In the genomic region with DNA sequence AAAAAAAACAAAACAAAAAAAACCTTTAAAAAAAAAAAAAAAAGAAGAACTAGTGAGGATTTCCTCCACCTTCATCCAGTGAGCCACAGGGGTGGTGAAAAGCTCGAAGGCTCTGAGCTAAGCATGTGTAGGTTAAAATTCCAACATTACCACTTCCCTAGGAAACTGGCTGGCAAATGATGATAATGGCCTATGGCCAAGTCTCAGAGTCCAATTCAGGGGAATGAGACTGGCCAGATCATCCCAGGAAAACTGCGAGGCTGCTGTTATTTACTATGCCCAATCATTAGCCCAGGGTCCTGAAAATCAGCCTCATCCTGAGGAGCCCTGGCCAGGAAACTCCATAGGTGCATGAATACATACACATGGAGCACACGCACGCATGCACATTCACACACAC, we compare ENCODE assay signal across 16 mouse cellular contexts. TPM values are rescaled to one million over a fixed set of nuclear protein-coding genes. Genes with fewer than 3 reads are reported as not detected.
DNase-seq lines count a peak whose midpoint lies in the region; ATAC-seq and TF ChIP-seq lines count a peak whose summit lies in the region.
"Had no signal": no experiment of that assay in that cellular context is flagged by ENCODE, and none has a peak within 500 bp of the region (broad histone marks: within the 10 kb centered on the region; RNA-seq: fewer than 3 reads in every experiment).

No protein-coding gene starts in this region.

- H3K27me3 ChIP-seq in liver, adult 2 months (ENCODE audit: control insufficient read depth, insufficient read depth, low read length) = no peaks in the 10 kb centered on the region
- no peaks in the 10 kb centered on the region for H3K27me3 ChIP-seq in liver, embryonic 11.5 days (replicated peaks; ENCODE audit: control insufficient read depth, insufficient read depth, low read length)
- no peaks in the 10 kb centered on the region for H3K27me3 ChIP-seq in ES-Bruce4 (ENCODE audit: control insufficient read depth, insufficient read depth, low read length, poor library complexity, severe bottlenecking)
- no peaks in the 10 kb centered on the region for H3K27me3 ChIP-seq in kidney, adult 2 months (replicated peaks; ENCODE audit: control insufficient read depth, insufficient read depth, low read length)
- H3K27me3 ChIP-seq in midbrain, embryonic 11.5 days (ENCODE audit: control insufficient read depth, insufficient read depth, low read length) = no peaks in the 10 kb centered on the region
- H3K27me3 ChIP-seq: embryonic facial prominence, embryonic 15.5 days; forebrain, embryonic 13.5 days; hindbrain, embryonic 15.5 days; limb, embryonic 12.5 days had no signal

- H3K9me3 ChIP-seq in liver, embryonic 11.5 days (ENCODE audit: control insufficient read depth, low read length) = no peaks in the 10 kb centered on the region
- no peaks in the 10 kb centered on the region for H3K9me3 ChIP-seq in ES-Bruce4 (replicated peaks; ENCODE audit: control insufficient read depth, insufficient read depth, low read length, poor library complexity, severe bottlenecking)
- no peaks in the 10 kb centered on the region for H3K9me3 ChIP-seq in midbrain, embryonic 11.5 days (ENCODE audit: control insufficient read depth, low read length)
- H3K9me3 ChIP-seq: embryonic facial prominence, embryonic 15.5 days; forebrain, embryonic 13.5 days; hindbrain, embryonic 15.5 days; limb, embryonic 12.5 days had no signal

- no peak overlapping the region for H3K4me2 ChIP-seq in liver, embryonic 11.5 days
- no peak overlapping the region for H3K4me2 ChIP-seq in midbrain, embryonic 11.5 days
- H3K4me2 ChIP-seq: embryonic facial prominence, embryonic 15.5 days; forebrain, embryonic 13.5 days; hindbrain, embryonic 15.5 days; limb, embryonic 12.5 days had no signal

- intact Hi-C loops in heart, postnatal 14 days (cut with DNase I) = no loop called here

- TF ChIP-seq EP300 in ES-Bruce4 (IDR thresholded peaks at IDR 0.05; ENCODE audit: insufficient read depth, low read depth, low read length) = no peak

- WGBS in liver, adult 2 months = 11% methylated on average over 4 of the region's 4 CpGs
- 77% methylated on average over 4 of the region's 4 CpGs for WGBS in liver, embryonic 11.5 days
- 47% methylated on average over 4 of the region's 4 CpGs for whole genome bisulfite sequencing in kidney, adult 2 months
- WGBS in midbrain, embryonic 11.5 days = 95% methylated on average over 4 of the region's 4 CpGs

- H3K4me1 ChIP-seq in liver, adult 2 months (ENCODE audit: control insufficient read depth, insufficient read depth, low read length) = peaks cover 4% of the 10 kb centered on the region
- peaks cover 45% of the 10 kb centered on the region for H3K4me1 ChIP-seq in liver, embryonic 11.5 days (replicated peaks; ENCODE audit: control insufficient read depth, insufficient read depth, low read length)
- peaks cover 13% of the 10 kb centered on the region for H3K4me1 ChIP-seq in ES-Bruce4 (ENCODE audit: control insufficient read depth, insufficient read depth, low read length)
- H3K4me1 ChIP-seq in kidney, adult 2 months (ENCODE audit: control insufficient read depth, insufficient read depth, low read length) = peaks cover 4% of the 10 kb centered on the region; the same call in 1 of the 2 replicates
- H3K4me1 ChIP-seq in midbrain, embryonic 11.5 days (ENCODE audit: control insufficient read depth, insufficient read depth, low read length) = no peaks in the 10 kb centered on the region
- H3K4me1 ChIP-seq: forebrain, embryonic 13.5 days; hindbrain, embryonic 15.5 days had no signal

- H3K9ac ChIP-seq in liver, adult 2 months (ENCODE audit: low read depth, low read length) = no peak overlapping the region
- H3K9ac ChIP-seq in liver, embryonic 11.5 days (ENCODE audit: low read depth, low read length) = no peak overlapping the region
- no peak overlapping the region for H3K9ac ChIP-seq in ES-Bruce4 (ENCODE audit: low read depth, poor library complexity, severe bottlenecking)
- no peak overlapping the region for H3K9ac ChIP-seq in midbrain, embryonic 11.5 days (ENCODE audit: low read length)
- H3K9ac ChIP-seq: embryonic facial prominence, embryonic 15.5 days; forebrain, embryonic 13.5 days; hindbrain, embryonic 15.5 days; limb, embryonic 12.5 days had no signal

- ATAC-seq in liver, embryonic 11.5 days (replicated peaks; ENCODE audit: low FRiP score) = no peak
- ATAC-seq in midbrain, embryonic 11.5 days (ENCODE audit: low FRiP score) = no peak
- ATAC-seq: forebrain, embryonic 13.5 days had no signal

- no peaks in the 10 kb centered on the region for H3K79me2 ChIP-seq in liver, adult 2 months (ENCODE audit: control insufficient read depth, insufficient read depth, low read length)

- no peak for TF ChIP-seq CTCF in liver, adult 2 months (IDR thresholded peaks at IDR 0.05; ENCODE audit: low read depth, low read length)
- no peak for TF ChIP-seq CTCF in ES-Bruce4 (IDR thresholded peaks at IDR 0.05; ENCODE audit: low read depth, low read length)
- no peak for TF ChIP-seq CTCF in kidney, adult 2 months (conservative IDR thresholded peaks at IDR 0.05; ENCODE audit: insufficient read depth, insufficient read length, low read depth, low read length)

- H3K27ac ChIP-seq in liver, adult 2 months (replicated peaks; ENCODE audit: insufficient read depth, low read depth, low read length) = peak overlapping the region; percentile 8; the same call in 1 of the 2 replicates
- no peak overlapping the region; the same call in 1 of the 2 replicates for H3K27ac ChIP-seq in liver, embryonic 11.5 days (ENCODE audit: low read depth, low read length)
- peak overlapping the region; percentile 39 for H3K27ac ChIP-seq in ES-Bruce4 (ENCODE audit: insufficient read depth, low read length)
- peak overlapping the region; percentile 41; the same call in 1 of the 2 replicates for H3K27ac ChIP-seq in kidney, adult 2 months (ENCODE audit: insufficient read depth, low read depth, low read length)
- no peak overlapping the region for H3K27ac ChIP-seq in midbrain, embryonic 11.5 days (ENCODE audit: low read depth, low read length)
- H3K27ac ChIP-seq: embryonic facial prominence, embryonic 15.5 days; forebrain, embryonic 13.5 days; hindbrain, embryonic 15.5 days; limb, embryonic 12.5 days had no signal

- TF ChIP-seq POLR2A in liver, adult 2 months (IDR thresholded peaks at IDR 0.05; ENCODE audit: extremely low read depth, insufficient read depth, low read length) = no peak
- TF ChIP-seq POLR2A in ES-Bruce4 (IDR thresholded peaks at IDR 0.05; ENCODE audit: insufficient read depth, low read length) = no peak
- no peak for TF ChIP-seq POLR2A in kidney, adult 2 months (IDR thresholded peaks at IDR 0.05; ENCODE audit: low read depth, low read length)

- DNase-seq in liver, adult 2 months (ENCODE audit: extremely low read depth, low read depth, low spot score) = peak; percentile 78
- DNase-seq in liver, embryonic 11.5 days (ENCODE audit: low spot score) = no peak
- DNase-seq in kidney, adult 2 months = peak; percentile 83
- peak; percentile 57 to 63 for DNase-seq in kidney, postnatal 25 days
- no peak for DNase-seq in midbrain, embryonic 11.5 days (ENCODE audit: low spot score, missing footprints)
- DNase-seq in Muller cell, postnatal 12 days (ENCODE audit: inconsistent ontology term) = no peak
- no peak for DNase-seq in heart, postnatal 14 days
- DNase-seq: cerebellum, adult 18-20 months; heart, adult 11 months; heart, postnatal 10 days; thymus, postnatal 14 days had no signal

- no peaks in the 10 kb centered on the region for H3K36me3 ChIP-seq in liver, adult 2 months (ENCODE audit: control insufficient read depth, insufficient read depth, low read length)
- no peaks in the 10 kb centered on the region for H3K36me3 ChIP-seq in liver, embryonic 11.5 days (ENCODE audit: control insufficient read depth, insufficient read depth, low read length)
- H3K36me3 ChIP-seq in ES-Bruce4 (ENCODE audit: control insufficient read depth, insufficient read depth, low read length, poor library complexity, severe bottlenecking) = no peaks in the 10 kb centered on the region
- no peaks in the 10 kb centered on the region for H3K36me3 ChIP-seq in kidney, adult 2 months (ENCODE audit: control insufficient read depth, insufficient read depth, low read length)
- no peaks in the 10 kb centered on the region for H3K36me3 ChIP-seq in midbrain, embryonic 11.5 days (ENCODE audit: control insufficient read depth, insufficient read depth, low read length)
- H3K36me3 ChIP-seq: embryonic facial prominence, embryonic 15.5 days; hindbrain, embryonic 15.5 days; limb, embryonic 12.5 days had no signal

- H3K4me3 ChIP-seq in liver, adult 2 months (ENCODE audit: insufficient read depth, low read depth, low read length) = no peak overlapping the region
- no peak overlapping the region for H3K4me3 ChIP-seq in liver, embryonic 11.5 days (ENCODE audit: low read depth, low read length)
- H3K4me3 ChIP-seq in ES-Bruce4 (ENCODE audit: low read depth, low read length) = no peak overlapping the region
- H3K4me3 ChIP-seq in kidney, adult 2 months (ENCODE audit: insufficient read depth, low read depth, low read length) = no peak overlapping the region
- H3K4me3 ChIP-seq in midbrain, embryonic 11.5 days (ENCODE audit: low read depth, low read length) = no peak overlapping the region
- H3K4me3 ChIP-seq: embryonic facial prominence, embryonic 15.5 days; forebrain, embryonic 13.5 days; hindbrain, embryonic 15.5 days; limb, embryonic 12.5 days had no signal

RNA-seq across cellular contexts. Expression of gene Txn2, which starts 42.9 kb away (rescaled TPM):
- 85.3 and 96.1 TPM in 2 replicates for total RNA-seq in liver, adult 2 months (2014; rRNA removed)
- 441 and 448 TPM in 2 replicates for polyA plus RNA-seq in liver, adult 2 months (2012; rRNA removed)
- polyA plus RNA-seq in liver, embryonic 11.5 days (2014; fragmentation: Nextera tagmentation; extraction: Ambion mirVana) = 377 and 390 TPM in 2 replicates
- 167 and 174 TPM in 2 replicates for polyA plus RNA-seq in ES-Bruce4 (2011; ENCODE audit: insufficient read depth, insufficient read length, low read depth, missing spikeins)
- polyA plus RNA-seq in kidney, adult 2 months (2012; rRNA removed) = 396 and 408 TPM in 2 replicates
- 242 and 255 TPM in 2 replicates for polyA plus RNA-seq in midbrain, embryonic 11.5 days (2014; fragmentation: Nextera tagmentation; extraction: Ambion mirVana)
- 100 to 1,000 TPM; 234 to 248 TPM for total RNA-seq in heart, postnatal 14 days (2021)

RNA-seq across cellular contexts. Expression of gene Myh9, which starts 44.0 kb away (rescaled TPM):
- 54.4 and 69.5 TPM in 2 replicates for total RNA-seq in liver, adult 2 months (2014; rRNA removed)
- 22.5 and 24.1 TPM in 2 replicates for polyA plus RNA-seq in liver, adult 2 months (2012; rRNA removed)
- 49.8 and 53.0 TPM in 2 replicates for polyA plus RNA-seq in liver, embryonic 11.5 days (2014; fragmentation: Nextera tagmentation; extraction: Ambion mirVana)
- 584 and 601 TPM in 2 replicates for polyA plus RNA-seq in ES-Bruce4 (2011; ENCODE audit: insufficient read depth, insufficient read length, low read depth, missing spikeins)
- polyA plus RNA-seq in kidney, adult 2 months (2012; rRNA removed) = 57.7 and 64.1 TPM in 2 replicates
- 16.4 and 19.6 TPM in 2 replicates for polyA plus RNA-seq in midbrain, embryonic 11.5 days (2014; fragmentation: Nextera tagmentation; extraction: Ambion mirVana)
- total RNA-seq in heart, postnatal 14 days (2021) = 100 to 1,000 TPM; 140 to 172 TPM

Comparison
In these comparisons a context has a peak if more than half of its experiments do, and no peak if none do; other contexts are left out.
1. DNase-seq: peak in liver, adult 2 months (single experiment), kidney, adult 2 months (single experiment) and kidney, postnatal 25 days (2 of 2); none in liver, embryonic 11.5 days (single experiment), midbrain, embryonic 11.5 days (single experiment), Muller cell, postnatal 12 days (single experiment) and heart, postnatal 14 days (0 of 2).
2. H3K27ac ChIP-seq: peak in liver, adult 2 months (single experiment), ES-Bruce4 (single experiment) and kidney, adult 2 months (single experiment); none in liver, embryonic 11.5 days (single experiment) and midbrain, embryonic 11.5 days (single experiment).